Mouse (Mus musculus) stomach, embryonic 15.5 days (tissue): ENCODE measurements at regions not wholly inside any gene's neighbourhood (a gene's known extent, or its start where the extent isn't known, plus 50 kb on each side); places are given as distances from the start of the nearest gene placed in this dataset.

ENCODE experiments used
- ATAC-seq: fragments of 200-750 bp; cut with Nextera tagmentation; 2 replicates; pipeline ENCODE4 v1.8.0; 2017; ENCODE audit warnings: low read depth, moderate number of reproducible peaks, moderate TSS enrichment; ENCODE audit not compliant: insufficient read depth, low FRiP score
- H3K27ac ChIP-seq: fragments of 300-500 bp; sonication (generic); 2 replicates; pipeline ENCODE4 v1.5.1; 2015; ENCODE audit warnings: mild to moderate bottlenecking, inconsistent platforms
- H3K27me3 ChIP-seq: fragments of 300-500 bp; sonication (generic); replicated peaks from 2 replicates; pipeline ENCODE4 v1.6.1; 2015; ENCODE audit warnings: inconsistent platforms
- H3K36me3 ChIP-seq: fragments of 300-500 bp; sonication (generic); 2 replicates; pipeline ENCODE4 v1.6.1; 2015; ENCODE audit warnings: inconsistent platforms
- H3K4me1 ChIP-seq: fragments of 300-500 bp; sonication (generic); 2 replicates; pipeline ENCODE4 v1.6.1; 2015; ENCODE audit warnings: inconsistent platforms
- H3K4me2 ChIP-seq: fragments of 300-500 bp; sonication (generic); 2 replicates; pipeline ENCODE4 v1.6.1; 2015; ENCODE audit warnings: mild to moderate bottlenecking, inconsistent platforms
- H3K4me3 ChIP-seq: fragments of 300-500 bp; sonication (generic); replicated peaks from 2 replicates; pipeline ENCODE4 v1.5.1; 2015; ENCODE audit warnings: inconsistent platforms
- H3K9ac ChIP-seq: fragments of 300-500 bp; sonication (generic); 2 replicates; pipeline ENCODE4 v1.6.1; 2015; ENCODE audit warnings: inconsistent platforms
- H3K9me3 ChIP-seq: fragments of 300-500 bp; sonication (generic); 2 replicates; pipeline ENCODE4 v1.6.1; 2016; ENCODE audit warnings: inconsistent platforms
- WGBS: fragments of 180-500 bp; shearing (Covaris S2); methylation state at CpG from one replicate; pipeline ENCODE4 v1.1.7; 2015; 5-methylcytosine and 5-hydroxymethylcytosine counted together

- no peak overlapping the region for H3K9ac ChIP-seq
- no peaks in the 10 kb centered on the region for H3K4me1 ChIP-seq
- 60% methylated on average over 2 of the region's 2 CpGs for WGBS
- no peaks in the 10 kb centered on the region for H3K27me3 ChIP-seq
- no peaks in the 10 kb centered on the region for H3K9me3 ChIP-seq
- no peaks in the 10 kb centered on the region for H3K36me3 ChIP-seq
- H3K27ac ChIP-seq: no peak overlapping the region
- H3K4me3 ChIP-seq: no peak overlapping the region
- no peak overlapping the region for H3K4me2 ChIP-seq
- no peak for ATAC-seq
These were observed 96.1 kb upstream of the Snap25 start for GRCm38 (mm10) chr2:136617138-136617537.

- H3K9me3 ChIP-seq: no peaks in the 10 kb centered on the region
- no peak overlapping the region for H3K9ac ChIP-seq
- 0 out of 2 replicates have a peak overlapping the region, but pooled peaks have one; percentile 35 for H3K27ac ChIP-seq
- WGBS: 44% methylated on average over 2 of the region's 2 CpGs
- no peak overlapping the region for H3K4me2 ChIP-seq
- no peak overlapping the region for H3K4me3 ChIP-seq
- H3K36me3 ChIP-seq: no peaks in the 10 kb centered on the region
- no peaks in the 10 kb centered on the region for H3K27me3 ChIP-seq
- ATAC-seq: peak; percentile 68
- no peaks in the 10 kb centered on the region for H3K4me1 ChIP-seq
These were observed 95.1 kb upstream of the Snap25 start for GRCm38 (mm10) chr2:136618114-136618513.

- Histone ChIP-seq H3K4me2 (no peak overlapping the region), H3K27me3 (no peaks in the 10 kb centered on the region), H3K27ac (no peak overlapping the region), H3K9ac (no peak overlapping the region), H3K36me3 (no peaks in the 10 kb centered on the region), H3K4me3 (no peak overlapping the region), H3K4me1 (no peaks in the 10 kb centered on the region), H3K9me3 (no peaks in the 10 kb centered on the region)
- peak; percentile 81 for ATAC-seq
- WGBS: 58% methylated on average over 4 of the region's 4 CpGs
These were observed 92.9 kb upstream of the Snap25 start for GRCm38 (mm10) chr2:136620309-136620708.

GRCm38 (mm10) chr2:136620969-136621368 lies 92.3 kb upstream of the Snap25 start:
- H3K27me3 ChIP-seq: no peaks in the 10 kb centered on the region
- ATAC-seq: no peak
- 89% methylated on average over 4 of the region's 4 CpGs for WGBS
- no peaks in the 10 kb centered on the region for H3K36me3 ChIP-seq
- H3K4me3 ChIP-seq: no peak overlapping the region
- H3K27ac ChIP-seq: no peak overlapping the region
- H3K9me3 ChIP-seq: no peaks in the 10 kb centered on the region
- no peaks in the 10 kb centered on the region for H3K4me1 ChIP-seq
- no peak overlapping the region for H3K9ac ChIP-seq
- no peak overlapping the region for H3K4me2 ChIP-seq

GRCm38 (mm10) chr2:136623808-136624489 lies 89.3 kb upstream of the Snap25 start:
- H3K9ac ChIP-seq: no peak overlapping the region
- H3K4me3 ChIP-seq: no peak overlapping the region
- H3K27ac ChIP-seq: no peak overlapping the region
- no peaks in the 10 kb centered on the region for H3K4me1 ChIP-seq
- ATAC-seq: no peak
- H3K36me3 ChIP-seq: no peaks in the 10 kb centered on the region
- no peaks in the 10 kb centered on the region for H3K27me3 ChIP-seq
- WGBS: 46% methylated on average over 5 of the region's 5 CpGs
- no peaks in the 10 kb centered on the region for H3K9me3 ChIP-seq
- H3K4me2 ChIP-seq: no peak overlapping the region

- Histone ChIP-seq H3K4me3 (no peak overlapping the region), H3K36me3 (no peaks in the 10 kb centered on the region), H3K9me3 (no peaks in the 10 kb centered on the region), H3K4me1 (no peaks in the 10 kb centered on the region), H3K27me3 (no peaks in the 10 kb centered on the region), H3K4me2 (no peak overlapping the region), H3K27ac (no peak overlapping the region), H3K9ac (no peak overlapping the region)
- ATAC-seq: no peak
These were observed 88.8 kb upstream of the Snap25 start for GRCm38 (mm10) chr2:136624490-136624850.

GRCm38 (mm10) chr2:136646917-136647316 lies 66.3 kb upstream of the Snap25 start:
- Histone ChIP-seq H3K9me3 (no peaks in the 10 kb centered on the region), H3K36me3 (no peaks in the 10 kb centered on the region), H3K4me3 (no peak overlapping the region), H3K4me2 (no peak overlapping the region), H3K4me1 (no peaks in the 10 kb centered on the region), H3K27me3 (no peaks in the 10 kb centered on the region), H3K9ac (no peak overlapping the region), H3K27ac (no peak overlapping the region)
- no peak for ATAC-seq
- 77% methylated on average over 3 of the region's 3 CpGs for WGBS

- peak; percentile 80 for ATAC-seq
These were observed 64.6 kb upstream of the Snap25 start for GRCm38 (mm10) chr2:136648606-136649005.

GRCm38 (mm10) chr2:136650721-136651120 lies 62.5 kb upstream of the Snap25 start:
- H3K4me3 ChIP-seq: no peak overlapping the region
- ATAC-seq: no peak
- WGBS: 89% methylated on average over 1 of the region's 1 CpGs

More at GRCm38 (mm10) chr2:136648606-136649005, 64.6 kb upstream of the Snap25 start:
- no peak overlapping the region for H3K4me3 ChIP-seq
- H3K4me2 ChIP-seq: no peak overlapping the region
- no peaks in the 10 kb centered on the region for H3K27me3 ChIP-seq
- WGBS: 55% methylated on average over 5 of the region's 5 CpGs
- no peak overlapping the region for H3K9ac ChIP-seq
- H3K9me3 ChIP-seq: no peaks in the 10 kb centered on the region
- no peaks in the 10 kb centered on the region for H3K36me3 ChIP-seq
- no peaks in the 10 kb centered on the region for H3K4me1 ChIP-seq
- H3K27ac ChIP-seq: no peak overlapping the region

GRCm38 (mm10) chr2:136652206-136653003 lies 60.8 kb upstream of the Snap25 start:
- ATAC-seq: no peak
- Histone ChIP-seq H3K4me3 (no peak overlapping the region), H3K4me1 (no peaks in the 10 kb centered on the region), H3K9me3 (no peaks in the 10 kb centered on the region), H3K9ac (no peak overlapping the region), H3K27ac (no peak overlapping the region), H3K27me3 (no peaks in the 10 kb centered on the region), H3K4me2 (no peak overlapping the region), H3K36me3 (no peaks in the 10 kb centered on the region)
- 85% methylated on average over 5 of the region's 5 CpGs for WGBS

More at GRCm38 (mm10) chr2:136650721-136651120, 62.5 kb upstream of the Snap25 start:
- H3K27ac ChIP-seq: no peak overlapping the region
- no peaks in the 10 kb centered on the region for H3K9me3 ChIP-seq
- no peaks in the 10 kb centered on the region for H3K36me3 ChIP-seq
- H3K4me1 ChIP-seq: no peaks in the 10 kb centered on the region
- no peak overlapping the region for H3K4me2 ChIP-seq
- H3K27me3 ChIP-seq: no peaks in the 10 kb centered on the region
- no peak overlapping the region for H3K9ac ChIP-seq
